Mouse (Mus musculus) thymus, adult 2 months (tissue): ENCODE data around the gene 2700081O15Rik.

Experiments
- CTCF ChIP-seq: fragments of 200-500 bp; IDR thresholded peaks from 2 replicates; pipeline ENCODE4 v1.5.1; 2012; ENCODE audit warnings: mild to moderate bottlenecking, control low read depth, low read length, moderate library complexity, borderline replicate concordance; ENCODE audit not compliant: control insufficient read depth, poor library complexity, insufficient read depth; ENCODE audit errors: extremely low read depth
- POLR2A ChIP-seq: fragments of 200-500 bp; IDR thresholded peaks from 2 replicates; pipeline ENCODE4 v1.6.1; 2012; ENCODE audit warnings: mild to moderate bottlenecking, low read length, control low read depth, moderate library complexity; ENCODE audit not compliant: control insufficient read depth, poor library complexity, insufficient read depth; ENCODE audit errors: extremely low read depth

GRCm38 (mm10) chr19:7456803-7457202 lies 39.4 kb downstream of the 2700081O15Rik start:
- TF ChIP-seq POLR2A (no peak), CTCF (no peak)
